Mouse (Mus musculus) neural tube, embryonic 15.5 days (tissue): ENCODE data around the gene Klhdc3. TPM values are rescaled to one million over a fixed set of nuclear protein-coding genes. Genes with fewer than 3 reads are reported as not detected.

Experiments
- ATAC-seq: fragments of 200-750 bp; cut with Nextera tagmentation; 2 replicates; pipeline ENCODE4 v1.8.0; 2017; ENCODE audit warnings: mild to moderate bottlenecking, moderate TSS enrichment, moderate library complexity; ENCODE audit not compliant: low FRiP score
- H3K27ac ChIP-seq: fragments of 300-500 bp; sonication (generic); replicated peaks from 2 replicates; pipeline ENCODE4 v1.5.1; 2015; ENCODE audit warnings: mild to moderate bottlenecking, inconsistent platforms
- H3K27me3 ChIP-seq: fragments of 300-500 bp; sonication (generic); replicated peaks from 2 replicates; pipeline ENCODE4 v1.6.1; 2015; ENCODE audit warnings: inconsistent platforms
- H3K36me3 ChIP-seq: fragments of 300-500 bp; sonication (generic); 2 replicates; pipeline ENCODE4 v1.6.1; 2015; ENCODE audit warnings: inconsistent platforms
- H3K4me1 ChIP-seq: fragments of 300-500 bp; sonication (generic); 2 replicates; pipeline ENCODE4 v1.6.1; 2015; ENCODE audit warnings: inconsistent platforms
- H3K4me2 ChIP-seq: fragments of 300-500 bp; sonication (generic); 2 replicates; pipeline ENCODE4 v1.6.1; 2015; ENCODE audit warnings: inconsistent platforms, mild to moderate bottlenecking, moderate library complexity
- H3K4me3 ChIP-seq: fragments of 300-500 bp; sonication (generic); replicated peaks from 2 replicates; pipeline ENCODE4 v1.5.1; 2015; ENCODE audit warnings: mild to moderate bottlenecking, inconsistent platforms
- H3K9ac ChIP-seq: fragments of 300-500 bp; sonication (generic); replicated peaks from 2 replicates; pipeline ENCODE4 v1.6.1; 2015; ENCODE audit warnings: mild to moderate bottlenecking, inconsistent platforms
- H3K9me3 ChIP-seq: fragments of 300-500 bp; sonication (generic); replicated peaks from 2 replicates; pipeline ENCODE4 v1.6.1; 2016; ENCODE audit warnings: inconsistent platforms
- WGBS: fragments of 180-500 bp; shearing (Covaris S2); methylation state at CpG from one replicate; pipeline ENCODE4 v1.1.7; 2015; ENCODE audit warnings: mixed read lengths; 5-methylcytosine and 5-hydroxymethylcytosine counted together
- polyA plus RNA-seq: library from polyadenylated mRNA; unstranded; fragments of >200 nt; fragmentation: Nextera tagmentation; extraction: Ambion mirVana; gene quantifications from 2 replicates; pipeline ENCODE4 v1.2.1, GENCODE M21; 2015

Gene Klhdc3
- 166 TPM in 2 replicates for polyA plus RNA-seq

DNA sequence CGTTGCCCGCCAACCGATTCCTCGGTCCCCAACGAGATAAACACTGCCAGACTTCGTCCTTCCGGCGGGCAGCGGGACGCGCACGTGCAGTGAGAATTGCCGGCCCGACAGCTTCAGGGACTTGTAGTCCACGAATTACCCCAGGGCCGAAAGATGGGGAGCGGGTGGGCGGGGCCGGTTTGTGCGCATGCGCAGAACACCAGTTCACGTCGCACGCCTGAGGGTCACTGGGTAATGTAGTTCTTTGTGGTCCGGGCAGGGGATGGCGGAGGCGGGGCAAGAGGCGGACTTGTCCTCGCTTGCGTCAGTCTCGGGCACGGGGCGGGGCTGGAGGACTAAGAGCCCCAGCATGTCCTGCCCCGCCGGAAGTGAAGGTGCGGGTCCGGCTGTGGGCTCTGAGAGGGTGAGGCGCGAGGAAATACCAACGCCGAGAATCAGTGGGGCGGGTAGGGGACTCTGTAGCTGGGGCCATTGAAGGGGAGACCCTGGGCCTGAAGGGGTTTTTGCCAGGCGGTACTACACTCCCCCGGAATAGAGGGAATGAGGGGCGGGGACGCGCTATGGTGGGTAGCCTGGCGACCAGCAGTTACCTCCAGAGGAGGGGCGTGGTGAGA lies at the start of gene Klhdc3:
Gene Klhdc3, minus strand, starts transcription at position 155 of the 614 bp plus-strand sequence.
- H3K9me3 ChIP-seq, result no peaks in the 10 kb centered on the region
- peak within 1 kb of the TSS; percentile 94 for H3K4me2 ChIP-seq
- under 1% methylated on average over 49 of the region's 49 CpGs for WGBS
- no peaks in the 10 kb centered on the region for H3K27me3 ChIP-seq
- peaks cover 54% of the 10 kb centered on the region for H3K36me3 ChIP-seq
- ATAC-seq, result peak; percentile 97
- H3K4me1 ChIP-seq, result peaks cover 33% of the 10 kb centered on the region
- peak within 1 kb of the TSS; percentile 72 for H3K9ac ChIP-seq
- H3K4me3 ChIP-seq, result peak within 1 kb of the TSS; percentile 57
- peak within 1 kb of the TSS; percentile 85 for H3K27ac ChIP-seq

DNA sequence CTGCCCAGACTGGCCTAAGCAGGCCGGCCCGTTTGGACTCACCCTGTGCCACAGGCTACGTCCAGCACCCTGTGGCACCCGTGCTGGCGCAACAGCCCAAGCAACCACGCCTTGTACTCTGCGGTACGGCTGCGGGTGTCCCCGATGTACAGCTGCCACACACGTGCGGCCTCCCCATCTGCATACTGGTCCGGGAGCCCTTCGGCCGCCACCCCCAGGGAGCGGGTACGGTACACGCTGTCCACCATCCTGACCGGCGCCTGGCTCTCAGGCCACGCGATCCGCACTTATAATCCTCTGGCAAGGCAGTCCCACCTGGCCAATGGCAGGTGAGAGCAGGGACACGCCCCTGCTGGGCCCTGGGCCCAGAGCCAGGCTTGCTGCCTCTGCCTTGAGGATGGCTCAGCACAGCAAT lies 48.2 kb upstream of the Klhdc3 start, which contains the start of gene Gnmt:
Gene Gnmt, minus strand, starts transcription at position 265 of the 415 bp plus-strand sequence.
- Histone ChIP-seq H3K4me2 (peak within 1 kb of the TSS; percentile 13; the same call in 1 of the 2 replicates), H3K27me3 (peaks cover 7% of the 10 kb centered on the region), H3K36me3 (0 out of 2 replicates have a peak, but pooled peaks cover 7% of the 10 kb centered on the region), H3K9me3 (no peaks in the 10 kb centered on the region), H3K4me1 (no peaks in the 10 kb centered on the region), H3K9ac (no peak within 1 kb of the TSS), H3K27ac (no peak within 1 kb of the TSS), H3K4me3 (no peak within 1 kb of the TSS)
- no peak for ATAC-seq
- 18% methylated on average over 24 of the region's 24 CpGs for WGBS

- Histone ChIP-seq H3K36me3 (0 out of 2 replicates have a peak, but pooled peaks cover 11% of the 10 kb centered on the region), H3K4me3 (no peak overlapping the region), H3K4me2 (peak overlapping the region; percentile 13; the same call in 1 of the 2 replicates), H3K4me1 (no peaks in the 10 kb centered on the region), H3K27me3 (peaks cover 7% of the 10 kb centered on the region), H3K27ac (no peak overlapping the region), H3K9me3 (no peaks in the 10 kb centered on the region), H3K9ac (no peak overlapping the region)
- WGBS, result 47% methylated on average over 11 of the region's 11 CpGs
- no peak for ATAC-seq
These were observed 47.8 kb upstream of the Klhdc3 start for GRCm38 (mm10) chr17:46728496-46728895.

DNA sequence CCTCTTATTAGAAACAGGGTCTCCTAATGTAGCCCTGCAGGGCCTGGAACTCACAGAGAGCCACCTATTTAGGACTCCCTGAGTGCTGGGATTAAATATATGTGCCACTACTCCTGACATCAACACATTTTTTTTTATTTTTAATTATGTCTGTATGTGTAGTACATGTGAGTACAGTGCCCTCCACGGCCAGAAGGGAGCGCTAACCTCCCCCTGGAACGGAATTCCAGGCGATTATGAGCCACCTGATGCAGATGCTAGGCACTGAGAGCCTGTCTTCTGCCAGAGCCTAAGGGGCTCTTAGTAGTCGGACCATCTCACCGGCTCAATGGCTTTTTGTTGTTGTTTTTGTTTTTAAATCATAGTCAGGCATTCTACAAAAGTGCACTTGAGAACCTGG lies 47.3 kb upstream of the Klhdc3 start:
- H3K9me3 ChIP-seq, result no peaks in the 10 kb centered on the region
- H3K4me1 ChIP-seq, result no peaks in the 10 kb centered on the region
- no peak overlapping the region for H3K4me2 ChIP-seq
- WGBS, result 43% methylated on average over 6 of the region's 6 CpGs
- no peak overlapping the region for H3K27ac ChIP-seq
- H3K27me3 ChIP-seq, result peaks cover 7% of the 10 kb centered on the region
- H3K36me3 ChIP-seq, result 0 out of 2 replicates have a peak, but pooled peaks cover 12% of the 10 kb centered on the region
- no peak for ATAC-seq
- H3K4me3 ChIP-seq, result no peak overlapping the region
- no peak overlapping the region for H3K9ac ChIP-seq

- no peak overlapping the region for H3K4me2 ChIP-seq
- ATAC-seq, result no peak
- H3K4me3 ChIP-seq, result no peak overlapping the region
- WGBS, result 88% methylated on average over 11 of the region's 11 CpGs
- peaks cover 7% of the 10 kb centered on the region for H3K27me3 ChIP-seq
- H3K27ac ChIP-seq, result no peak overlapping the region
- H3K9me3 ChIP-seq, result no peaks in the 10 kb centered on the region
- no peak overlapping the region for H3K9ac ChIP-seq
- H3K4me1 ChIP-seq, result no peaks in the 10 kb centered on the region
- H3K36me3 ChIP-seq, result peaks cover 13% of the 10 kb centered on the region; the same call in 1 of the 2 replicates
These were observed 46.6 kb upstream of the Klhdc3 start for GRCm38 (mm10) chr17:46727271-46727670.

GRCm38 (mm10) chr17:46725731-46726645 lies 45.3 kb upstream of the Klhdc3 start:
- Histone ChIP-seq H3K4me2 (no peak overlapping the region), H3K9me3 (no peaks in the 10 kb centered on the region), H3K36me3 (peaks cover 23% of the 10 kb centered on the region; the same call in 1 of the 2 replicates), H3K27me3 (peaks cover 7% of the 10 kb centered on the region), H3K27ac (no peak overlapping the region), H3K4me1 (no peaks in the 10 kb centered on the region), H3K9ac (no peak overlapping the region), H3K4me3 (no peak overlapping the region)
- no peak for ATAC-seq
- WGBS, result 92% methylated on average over 26 of the region's 26 CpGs

DNA sequence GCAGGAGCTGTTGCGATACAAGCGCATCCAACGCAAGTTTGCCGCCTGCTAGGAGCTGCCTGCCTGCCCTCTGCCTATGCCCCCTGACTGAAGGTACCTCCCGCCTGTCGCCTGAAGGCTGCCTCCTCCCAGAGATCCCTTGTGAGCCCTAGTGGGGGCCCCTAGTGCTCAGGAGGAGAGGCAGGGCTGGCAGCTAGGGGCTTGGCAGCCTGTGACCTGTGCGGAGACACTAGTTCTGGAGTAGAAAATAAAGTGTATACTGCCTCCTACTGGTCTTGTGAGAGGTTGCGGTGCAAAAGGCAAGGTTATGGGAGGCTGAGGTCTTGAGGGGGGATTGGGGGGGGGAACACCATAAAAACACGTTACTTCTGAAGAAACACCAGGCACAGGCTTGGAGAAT lies 44.6 kb upstream of the Klhdc3 start:
- Histone ChIP-seq H3K9me3 (no peaks in the 10 kb centered on the region), H3K36me3 (peaks cover 30% of the 10 kb centered on the region), H3K27me3 (peaks cover 7% of the 10 kb centered on the region), H3K9ac (no peak overlapping the region), H3K4me1 (no peaks in the 10 kb centered on the region), H3K4me2 (no peak overlapping the region), H3K27ac (no peak overlapping the region), H3K4me3 (no peak overlapping the region)
- 41% methylated on average over 9 of the region's 9 CpGs for WGBS
- ATAC-seq, result no peak; the same call in 1 of the 2 replicates

- H3K27me3 ChIP-seq, result peaks cover 7% of the 10 kb centered on the region
- no peak overlapping the region for H3K4me2 ChIP-seq
- H3K9me3 ChIP-seq, result no peaks in the 10 kb centered on the region
- H3K36me3 ChIP-seq, result peaks cover 31% of the 10 kb centered on the region
- no peak overlapping the region for H3K27ac ChIP-seq
- 89% methylated on average over 14 of the region's 20 CpGs for WGBS
- no peak for ATAC-seq
- no peak overlapping the region for H3K9ac ChIP-seq
- no peak overlapping the region for H3K4me3 ChIP-seq
- H3K4me1 ChIP-seq, result no peaks in the 10 kb centered on the region
These were observed 43.9 kb upstream of the Klhdc3 start for GRCm38 (mm10) chr17:46724477-46725084.

DNA sequence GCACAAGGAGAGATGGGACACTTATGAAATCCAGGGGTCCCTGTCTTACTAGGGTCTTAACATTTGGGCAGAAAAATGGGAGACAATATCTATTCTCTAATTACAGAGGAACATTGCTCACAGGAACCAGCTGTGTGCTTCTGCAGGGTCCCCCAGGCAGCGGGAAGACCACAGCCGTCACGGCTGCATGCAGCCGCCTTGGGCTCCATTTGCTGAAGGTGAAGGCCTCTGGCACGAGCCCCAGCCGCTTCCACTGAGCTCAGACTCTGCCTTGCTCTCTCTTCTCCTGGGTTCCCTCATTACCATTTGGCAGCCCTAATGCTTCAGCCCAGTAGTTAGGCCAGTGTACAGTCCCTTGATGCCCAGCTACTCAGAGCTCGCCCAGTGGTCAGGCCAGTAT lies 40.4 kb upstream of the Klhdc3 start:
- WGBS, result 88% methylated on average over 7 of the region's 7 CpGs
- H3K4me3 ChIP-seq, result no peak overlapping the region
- no peak overlapping the region for H3K27ac ChIP-seq
- H3K27me3 ChIP-seq, result no peaks in the 10 kb centered on the region
- peaks cover 42% of the 10 kb centered on the region for H3K36me3 ChIP-seq
- H3K4me1 ChIP-seq, result no peaks in the 10 kb centered on the region
- no peaks in the 10 kb centered on the region for H3K9me3 ChIP-seq
- no peak overlapping the region for H3K9ac ChIP-seq
- no peak for ATAC-seq
- H3K4me2 ChIP-seq, result no peak overlapping the region

DNA sequence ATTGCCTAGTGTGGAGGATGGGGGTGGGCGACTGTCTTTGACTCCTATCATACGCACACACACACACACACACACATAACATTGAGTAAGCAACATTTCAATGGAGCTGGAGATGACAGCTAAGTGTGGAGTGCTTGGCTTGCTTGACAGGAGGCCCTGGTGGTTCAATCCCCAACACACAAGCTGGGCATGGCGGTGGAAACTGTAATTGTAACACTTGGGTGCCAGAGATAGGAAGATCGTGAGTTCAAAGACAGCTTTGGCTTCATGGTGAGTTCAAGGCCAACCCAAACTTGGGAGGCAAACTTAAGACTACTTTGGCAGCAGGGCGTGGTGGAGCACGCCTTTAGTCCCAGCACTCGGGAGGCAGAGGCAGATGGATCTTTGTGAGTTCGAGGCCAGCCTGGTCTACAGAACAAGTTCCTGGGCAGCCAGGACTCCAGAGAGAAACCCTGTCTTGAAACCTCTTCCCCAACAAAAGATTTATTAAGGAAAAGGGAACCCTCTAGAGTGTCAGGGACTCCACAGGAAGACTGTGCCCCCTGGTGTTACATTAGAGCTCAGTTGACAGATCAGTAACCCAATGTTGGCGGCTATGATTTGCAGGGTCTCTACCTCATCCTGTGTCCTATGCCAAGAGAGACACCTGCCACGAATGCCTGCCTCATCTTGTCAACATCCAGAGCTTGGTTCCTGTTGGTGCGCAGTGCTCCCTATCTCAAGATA lies 34.2 kb upstream of the Klhdc3 start:
- Histone ChIP-seq H3K36me3 (peaks cover 35% of the 10 kb centered on the region), H3K27ac (no peak overlapping the region), H3K9ac (no peak overlapping the region), H3K4me3 (no peak overlapping the region), H3K4me2 (no peak overlapping the region), H3K4me1 (peaks cover 23% of the 10 kb centered on the region), H3K27me3 (no peaks in the 10 kb centered on the region), H3K9me3 (no peaks in the 10 kb centered on the region)
- no peak for ATAC-seq
- 96% methylated on average over 11 of the region's 11 CpGs for WGBS

DNA sequence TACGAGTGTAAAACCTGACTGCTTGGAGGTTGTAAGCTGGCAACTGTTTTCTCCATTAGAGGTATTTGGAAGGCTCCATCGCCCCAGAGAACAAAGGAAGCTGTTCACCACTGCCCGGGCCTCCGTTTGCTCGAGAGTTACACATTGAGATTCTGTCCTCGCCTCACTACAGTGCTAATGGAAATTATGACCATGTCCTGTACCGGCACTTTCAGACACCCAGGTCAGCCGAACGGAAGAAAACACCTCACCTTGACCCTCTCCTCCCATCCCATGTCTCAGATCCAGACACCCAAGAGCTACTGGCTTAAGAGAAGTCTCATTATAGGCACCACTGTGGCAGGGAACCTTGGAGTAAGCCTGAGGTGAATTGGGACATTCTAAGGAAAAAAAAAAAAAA lies 33.1 kb upstream of the Klhdc3 start:
- 89% methylated on average over 9 of the region's 9 CpGs for WGBS
- Histone ChIP-seq H3K9me3 (no peaks in the 10 kb centered on the region), H3K36me3 (peaks cover 35% of the 10 kb centered on the region), H3K4me3 (no peak overlapping the region), H3K9ac (no peak overlapping the region), H3K27ac (no peak overlapping the region), H3K4me2 (no peak overlapping the region), H3K27me3 (no peaks in the 10 kb centered on the region), H3K4me1 (peaks cover 23% of the 10 kb centered on the region)
- no peak for ATAC-seq
